Mouse (Mus musculus): ENCODE measurements around the gene Mapk3. TPM values are rescaled to one million over a fixed set of nuclear protein-coding genes. Genes with fewer than 3 reads are reported as not detected.
A peak's percentile ranks its signal among the peaks of the same experiment; 100 is the strongest.

The Mapk3 gene
- total RNA-seq, 1 experiment from 2014 or later: 128 TPM

- DNase-seq: peak; percentile 69
These were observed 42.9 kb downstream of the Mapk3 start for GRCm38 (mm10) chr7:126802134-126802889.

- DNase-seq: peak; percentile 43
These were observed 43.8 kb downstream of the Mapk3 start for GRCm38 (mm10) chr7:126803181-126803580.

- no peak for DNase-seq
These were observed 44.4 kb downstream of the Mapk3 start for GRCm38 (mm10) chr7:126803751-126804150.

- DNase-seq: peak; percentile 50
These were observed 47.6 kb downstream of the Mapk3 start for GRCm38 (mm10) chr7:126806956-126807355.

- DNase-seq: peak; percentile 52
These were observed 48.0 kb downstream of the Mapk3 start for GRCm38 (mm10) chr7:126807405-126807804.

- DNase-seq: peak; percentile 94
These were observed 49.5 kb downstream of the Mapk3 start for GRCm38 (mm10) chr7:126808703-126809455.

- no peak for DNase-seq
These were observed 50.4 kb downstream of the Mapk3 start for GRCm38 (mm10) chr7:126809723-126810369.

Other genes with a start within 250 kb of the Mapk3 start
- gene Eif3c, start 193.2 kb upstream of the Mapk3 start, total RNA-seq (2021): 241 and 262 TPM in 2 replicates
- gene Apobr, start 174.7 kb upstream of the Mapk3 start, total RNA-seq (2021): 2.9 and 3.5 TPM in 2 replicates
- gene Cln3, start 173.8 kb upstream of the Mapk3 start, total RNA-seq (2021): 25.3 and 31.1 TPM in 2 replicates
- not detected in 2 replicates for gene Il27, start 164.7 kb upstream of the Mapk3 start, total RNA-seq (2021)
- gene Nupr1, start 128.7 kb upstream of the Mapk3 start, total RNA-seq (2021): 16.2 and 21.5 TPM in 2 replicates
- gene Sgf29, start 110.3 kb upstream of the Mapk3 start, total RNA-seq (2021): 38.3 and 48.0 TPM in 2 replicates
- gene Sult1a1, start 83.2 kb upstream of the Mapk3 start, total RNA-seq (2021): 81.6 and 83.8 TPM in 2 replicates
- 74.9 and 82.9 TPM in 2 replicates for gene Bola2, start 64.2 kb upstream of the Mapk3 start, total RNA-seq (2021)
- 10.7 and 18.6 TPM in 2 replicates for gene Slx1b, start 63.8 kb upstream of the Mapk3 start, total RNA-seq (2021)
- gene Coro1a, start 51.8 kb upstream of the Mapk3 start, total RNA-seq (2021): 12.0 and 78.1 TPM in 2 replicates
- 3.8 and 5.6 TPM in 2 replicates for gene Gdpd3, start 6.7 kb downstream of the Mapk3 start, total RNA-seq (2021)
- gene Ypel3, start 17.4 kb downstream of the Mapk3 start, total RNA-seq (2021): 129 and 173 TPM in 2 replicates
- 1.2 and 1.5 TPM in 2 replicates for gene Tbx6, start 21.9 kb downstream of the Mapk3 start, total RNA-seq (2021)
- 94.7 and 109 TPM in 2 replicates for gene Ppp4c, start 32.9 kb downstream of the Mapk3 start, total RNA-seq (2021)
- gene Fam57b, start 38.1 kb downstream of the Mapk3 start, total RNA-seq (2021): 32.1 and 32.5 TPM in 2 replicates
- gene 4930451I11Rik, start 72.0 kb downstream of the Mapk3 start, total RNA-seq (2021): not detected in 2 replicates
- 0.63 and 0.64 TPM in 2 replicates for gene Doc2a, start 87.8 kb downstream of the Mapk3 start, total RNA-seq (2021)
- gene Hirip3, start 102.4 kb downstream of the Mapk3 start, total RNA-seq (2021): 24.1 and 30.2 TPM in 2 replicates
- 39.2 and 41.9 TPM in 2 replicates for gene Ino80e, start 102.8 kb downstream of the Mapk3 start, total RNA-seq (2021)
- gene Taok2, start 125.1 kb downstream of the Mapk3 start, total RNA-seq (2021): 68.8 and 79.4 TPM in 2 replicates
- 27.6 and 27.9 TPM in 2 replicates for gene Tmem219, start 163.3 kb downstream of the Mapk3 start, total RNA-seq (2021)
- 20.2 and 24.7 TPM in 2 replicates for gene Kctd13, start 169.3 kb downstream of the Mapk3 start, total RNA-seq (2021)
- 1.7 and 2.2 TPM in 2 replicates for gene Asphd1, start 190.0 kb downstream of the Mapk3 start, total RNA-seq (2021)
- gene Sez6l2, start 191.0 kb downstream of the Mapk3 start, total RNA-seq (2021): 54.2 and 62.2 TPM in 2 replicates
- 78.2 and 83.0 TPM in 2 replicates for gene Cdipt, start 216.3 kb downstream of the Mapk3 start, total RNA-seq (2021)
- 1.6 TPM in 2 replicates for gene Cdiptos, start 216.5 kb downstream of the Mapk3 start, total RNA-seq (2021)